In the genomic region with DNA sequence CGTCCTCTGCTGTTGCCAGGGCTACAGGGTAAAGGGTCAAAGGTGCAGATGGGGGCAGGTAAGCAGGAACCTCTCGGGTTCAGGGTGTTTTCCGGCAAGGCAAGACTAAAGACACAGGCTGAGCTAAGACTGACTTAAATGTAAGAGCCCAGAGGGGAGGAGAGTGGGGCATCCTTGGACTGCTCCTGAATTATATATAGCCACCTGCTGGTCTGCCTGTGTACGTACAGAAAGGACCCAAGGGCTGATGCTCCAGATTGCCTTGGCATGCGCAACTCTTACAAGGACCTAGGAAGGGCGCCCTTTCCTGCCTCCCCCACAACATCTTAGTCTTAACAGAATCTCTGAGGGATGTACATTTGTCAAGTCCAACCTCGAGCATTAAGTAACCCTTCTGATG, we compare ENCODE assay signal across 7 mouse cellular contexts.
DNase-seq lines count a peak whose midpoint lies in the region; ATAC-seq and TF ChIP-seq lines count a peak whose summit lies in the region.

No protein-coding gene starts in this region.

- H3K4me2 ChIP-seq in limb, embryonic 12.5 days: no peak overlapping the region
- no peak overlapping the region for H3K4me2 ChIP-seq in embryonic facial prominence, embryonic 12.5 days (replicated peaks)
- no peak overlapping the region for H3K4me2 ChIP-seq in intestine, postnatal 0 days (replicated peaks; ENCODE audit: low read depth)
- no peak overlapping the region for H3K4me2 ChIP-seq in midbrain, postnatal 0 days (ENCODE audit: low read depth, low read length, poor library complexity, severe bottlenecking)

- H3K27ac ChIP-seq in limb, embryonic 12.5 days: no peak overlapping the region
- no peak overlapping the region for H3K27ac ChIP-seq in limb, embryonic 10.5 days
- H3K27ac ChIP-seq in embryonic facial prominence, embryonic 12.5 days: peak overlapping the region; percentile 57; the same call in 1 of the 2 replicates
- no peak overlapping the region for H3K27ac ChIP-seq in intestine, postnatal 0 days (ENCODE audit: low read depth, low read length)
- H3K27ac ChIP-seq in midbrain, postnatal 0 days (ENCODE audit: low read depth, low read length): no peak overlapping the region

- H3K36me3 ChIP-seq in limb, embryonic 12.5 days: no peaks in the 10 kb centered on the region
- no peaks in the 10 kb centered on the region for H3K36me3 ChIP-seq in limb, embryonic 10.5 days
- H3K36me3 ChIP-seq in embryonic facial prominence, embryonic 12.5 days: no peaks in the 10 kb centered on the region
- H3K36me3 ChIP-seq in intestine, postnatal 0 days (ENCODE audit: control insufficient read depth, insufficient read depth): no peaks in the 10 kb centered on the region
- H3K36me3 ChIP-seq in midbrain, postnatal 0 days (ENCODE audit: insufficient read depth, low read length): no peaks in the 10 kb centered on the region

- 65% methylated on average over 7 of the region's 7 CpGs for WGBS in limb, embryonic 12.5 days
- 65% methylated on average over 7 of the region's 7 CpGs for WGBS in limb, embryonic 10.5 days
- WGBS in embryonic facial prominence, embryonic 12.5 days: 54% methylated on average over 7 of the region's 7 CpGs
- WGBS in intestine, postnatal 0 days: 51% methylated on average over 7 of the region's 7 CpGs
- WGBS in midbrain, postnatal 0 days: 73% methylated on average over 7 of the region's 7 CpGs

- peak; percentile 69 for TF ChIP-seq CTCF in intestine, postnatal 0 days (IDR thresholded peaks at IDR 0.05; ENCODE audit: low read depth)
- TF ChIP-seq CTCF in midbrain, postnatal 0 days (IDR thresholded peaks at IDR 0.05): peak; percentile 32; the same call in 1 of the 2 replicates

- ATAC-seq in limb, embryonic 12.5 days (ENCODE audit: insufficient number of reproducible peaks, insufficient read depth, low FRiP score, low TSS enrichment, low read depth): 0 out of 2 replicates have a peak, but pooled peaks have one; percentile 59
- ATAC-seq in embryonic facial prominence, embryonic 12.5 days (ENCODE audit: insufficient number of reproducible peaks, insufficient read depth, low FRiP score, low TSS enrichment): no peak
- no peak for ATAC-seq in intestine, postnatal 0 days
- 0 out of 2 replicates have a peak, but pooled peaks have one; percentile 16 for ATAC-seq in midbrain, postnatal 0 days (ENCODE audit: low FRiP score)

- H3K4me3 ChIP-seq in limb, embryonic 12.5 days (replicated peaks): no peak overlapping the region
- H3K4me3 ChIP-seq in limb, embryonic 10.5 days: no peak overlapping the region
- H3K4me3 ChIP-seq in embryonic facial prominence, embryonic 12.5 days: no peak overlapping the region
- no peak overlapping the region for H3K4me3 ChIP-seq in intestine, postnatal 0 days (ENCODE audit: low read depth, low read length)
- H3K4me3 ChIP-seq in midbrain, postnatal 0 days (ENCODE audit: low read depth, low read length): no peak overlapping the region

- H3K9me3 ChIP-seq in limb, embryonic 12.5 days: no peaks in the 10 kb centered on the region
- H3K9me3 ChIP-seq in limb, embryonic 10.5 days (replicated peaks): no peaks in the 10 kb centered on the region
- H3K9me3 ChIP-seq in embryonic facial prominence, embryonic 12.5 days: no peaks in the 10 kb centered on the region
- H3K9me3 ChIP-seq in intestine, postnatal 0 days (ENCODE audit: control insufficient read depth): no peaks in the 10 kb centered on the region
- no peaks in the 10 kb centered on the region for H3K9me3 ChIP-seq in midbrain, postnatal 0 days (ENCODE audit: low read length)

- H3K9ac ChIP-seq in limb, embryonic 12.5 days (replicated peaks): no peak overlapping the region
- H3K9ac ChIP-seq in embryonic facial prominence, embryonic 12.5 days: no peak overlapping the region
- H3K9ac ChIP-seq in intestine, postnatal 0 days (ENCODE audit: low read depth, low read length): no peak overlapping the region
- H3K9ac ChIP-seq in midbrain, postnatal 0 days (replicated peaks; ENCODE audit: low read length, poor library complexity, severe bottlenecking): no peak overlapping the region

- peaks cover 7% of the 10 kb centered on the region; the same call in 1 of the 2 replicates for H3K4me1 ChIP-seq in limb, embryonic 12.5 days (replicated peaks)
- no peaks in the 10 kb centered on the region for H3K4me1 ChIP-seq in limb, embryonic 10.5 days
- peaks cover 11% of the 10 kb centered on the region for H3K4me1 ChIP-seq in embryonic facial prominence, embryonic 12.5 days
- H3K4me1 ChIP-seq in intestine, postnatal 0 days (replicated peaks; ENCODE audit: control insufficient read depth, insufficient read depth, low read length): no peaks in the 10 kb centered on the region
- no peaks in the 10 kb centered on the region for H3K4me1 ChIP-seq in midbrain, postnatal 0 days (ENCODE audit: insufficient read depth, low read length)

- DNase-seq in limb, embryonic 10.5 days (ENCODE audit: low spot score): no peak
- peak; percentile 53 for DNase-seq in midbrain, postnatal 0 days (ENCODE audit: low spot score)
- DNase-seq in yolk sac, embryonic 10.5 days (ENCODE audit: low spot score): no peak
- DNase-seq in thymus, postnatal 0 days (ENCODE audit: low spot score): no peak

- H3K27me3 ChIP-seq in limb, embryonic 12.5 days: no peaks in the 10 kb centered on the region
- H3K27me3 ChIP-seq in limb, embryonic 10.5 days (ENCODE audit: low read depth, poor library complexity, severe bottlenecking): no peaks in the 10 kb centered on the region
- H3K27me3 ChIP-seq in embryonic facial prominence, embryonic 12.5 days: no peaks in the 10 kb centered on the region
- H3K27me3 ChIP-seq in intestine, postnatal 0 days (replicated peaks; ENCODE audit: control insufficient read depth, insufficient read depth, low read length): no peaks in the 10 kb centered on the region
- no peaks in the 10 kb centered on the region for H3K27me3 ChIP-seq in midbrain, postnatal 0 days (ENCODE audit: insufficient read depth, low read length)

Comparison
In these comparisons a context has a peak if more than half of its experiments do, and no peak if none do; other contexts are left out.
1. ATAC-seq: peak in limb, embryonic 12.5 days (single experiment) and midbrain, postnatal 0 days (single experiment); none in embryonic facial prominence, embryonic 12.5 days (single experiment) and intestine, postnatal 0 days (single experiment).